Mouse (Mus musculus) adrenal gland, postnatal 25 days (tissue): ENCODE results near the gene Prm1. TPM values are rescaled to one million over a fixed set of nuclear protein-coding genes. Genes with fewer than 3 reads are reported as not detected.

ENCODE experiments used
- DNase-seq: peaks from one replicate; pipeline ENCODE4 v3.0.0; 2021; ENCODE audit warnings: mixed read lengths
- total RNA-seq: library from RNA; stranded (reverse); gene quantifications from 2 replicates; pipeline ENCODE4 v1.2.3, GENCODE M21; 2021

Gene Prm1
- total RNA-seq, 1 experiment from 2014 or later = not detected

- DNase-seq = no peak
Observed at GRCm38 (mm10) chr16:10782377-10783151, 23.1 kb downstream of the Prm1 start.

- DNase-seq = peak; percentile 20
Observed at GRCm38 (mm10) chr16:10781862-10782371, 23.7 kb downstream of the Prm1 start.

GRCm38 (mm10) chr16:10780631-10781120 is 25.0 kb downstream of the Prm1 start:
- DNase-seq = no peak

GRCm38 (mm10) chr16:10777579-10778160 is 28.0 kb downstream of the Prm1 start:
- DNase-seq = peak; percentile 20

- DNase-seq = peak; percentile 34
Observed at GRCm38 (mm10) chr16:10776322-10776721, 29.3 kb downstream of the Prm1 start.

GRCm38 (mm10) chr16:10774726-10775125 is 30.9 kb downstream of the Prm1 start:
- DNase-seq = peak; percentile 29

- no peak for DNase-seq
Observed at GRCm38 (mm10) chr16:10773543-10773942, 32.1 kb downstream of the Prm1 start.

GRCm38 (mm10) chr16:10771769-10772510 is 33.7 kb downstream of the Prm1 start:
- DNase-seq = no peak

GRCm38 (mm10) chr16:10770531-10771325 is 34.9 kb downstream of the Prm1 start:
- no peak for DNase-seq

GRCm38 (mm10) chr16:10769661-10770060 is 36.0 kb downstream of the Prm1 start:
- peak; percentile 23 for DNase-seq

- DNase-seq = peak; percentile 34
Observed at GRCm38 (mm10) chr16:10768821-10769220, 36.8 kb downstream of the Prm1 start.

GRCm38 (mm10) chr16:10767158-10767557 is 38.5 kb downstream of the Prm1 start:
- peak; percentile 57 for DNase-seq

GRCm38 (mm10) chr16:10764323-10764722 is 41.3 kb downstream of the Prm1 start:
- DNase-seq = no peak

- DNase-seq = no peak
Observed at GRCm38 (mm10) chr16:10763540-10764264, 41.9 kb downstream of the Prm1 start.

- no peak for DNase-seq
Observed at GRCm38 (mm10) chr16:10762569-10763180, 43.0 kb downstream of the Prm1 start.

- DNase-seq = no peak
Observed at GRCm38 (mm10) chr16:10761182-10761581, 44.5 kb downstream of the Prm1 start.

GRCm38 (mm10) chr16:10756168-10756567 is 49.5 kb downstream of the Prm1 start:
- DNase-seq = no peak

GRCm38 (mm10) chr16:10754521-10755296 is 50.9 kb downstream of the Prm1 start:
- DNase-seq = peak; percentile 75

- DNase-seq = no peak
Observed at GRCm38 (mm10) chr16:10749824-10750223, 55.8 kb downstream of the Prm1 start.

GRCm38 (mm10) chr16:10749226-10749625 is 56.4 kb downstream of the Prm1 start:
- no peak for DNase-seq
